Mouse (Mus musculus) E14TG2a.4 (cell line): ENCODE measurements around the gene Fem1a.

Experiments
- H3K27me3 ChIP-seq: 2 replicates; pipeline ENCODE4 v1.6.1; 2014; ENCODE audit warnings: low read length, control low read depth; ENCODE audit not compliant: insufficient read depth
- H3K36me3 ChIP-seq: 2 replicates; pipeline ENCODE4 v1.6.1; 2014; ENCODE audit warnings: low read length, control low read depth; ENCODE audit not compliant: insufficient read depth
- H3K4me1 ChIP-seq: replicated peaks from 2 replicates; pipeline ENCODE4 v1.6.1; 2014; ENCODE audit warnings: low read depth, low read length, control low read depth
- H3K4me3 ChIP-seq: replicated peaks from 2 replicates; pipeline ENCODE4 v1.5.1; 2014; ENCODE audit warnings: mild to moderate bottlenecking, low read length
- H3K9me3 ChIP-seq: 2 replicates; pipeline ENCODE4 v1.6.1; 2014; ENCODE audit warnings: low read length, control low read depth
- CTCF ChIP-seq: conservative IDR thresholded peaks from 2 replicates; pipeline ENCODE4 v1.5.1; 2014; ENCODE audit warnings: low read length
- NANOG ChIP-seq: IDR thresholded peaks from 2 replicates; pipeline ENCODE4 v1.6.1; 2014; ENCODE audit warnings: borderline replicate concordance, low read length, mixed read lengths
- POU5F1 ChIP-seq: IDR thresholded peaks from 2 replicates; pipeline ENCODE4 v1.6.1; 2014; ENCODE audit warnings: low read length, borderline replicate concordance

Gene Fem1a

GRCm38 (mm10) chr17:56259301-56260037 is 2.9 kb downstream of the Fem1a start:
- H3K4me1 ChIP-seq: peaks cover 77% of the 10 kb centered on the region
- peak overlapping the region; percentile 92 for H3K4me3 ChIP-seq
- H3K36me3 ChIP-seq: peaks cover 60% of the 10 kb centered on the region
- no peaks in the 10 kb centered on the region for H3K9me3 ChIP-seq
- no peaks in the 10 kb centered on the region for H3K27me3 ChIP-seq
- TF ChIP-seq POU5F1: no peak
- no peak for TF ChIP-seq CTCF
- TF ChIP-seq NANOG: no peak

- no peaks in the 10 kb centered on the region for H3K9me3 ChIP-seq
- no peaks in the 10 kb centered on the region for H3K27me3 ChIP-seq
- peaks cover 82% of the 10 kb centered on the region for H3K4me1 ChIP-seq
- no peak for TF ChIP-seq POU5F1
- TF ChIP-seq NANOG: no peak
- TF ChIP-seq CTCF: no peak
- peak overlapping the region; percentile 29 for H3K4me3 ChIP-seq
- H3K36me3 ChIP-seq: peaks cover 67% of the 10 kb centered on the region
Measured at GRCm38 (mm10) chr17:56261166-56261565, 4.6 kb downstream of the Fem1a start.

GRCm38 (mm10) chr17:56262645-56263094 is 6.1 kb downstream of the Fem1a start:
- H3K4me1 ChIP-seq: peaks cover 88% of the 10 kb centered on the region
- H3K9me3 ChIP-seq: no peaks in the 10 kb centered on the region
- H3K27me3 ChIP-seq: no peaks in the 10 kb centered on the region
- H3K4me3 ChIP-seq: no peak overlapping the region
- TF ChIP-seq NANOG: no peak
- no peak for TF ChIP-seq CTCF
- no peak for TF ChIP-seq POU5F1
- H3K36me3 ChIP-seq: peaks cover 65% of the 10 kb centered on the region

- Histone ChIP-seq H3K27me3 (no peaks in the 10 kb centered on the region), H3K4me3 (no peak overlapping the region), H3K4me1 (peaks cover 78% of the 10 kb centered on the region), H3K36me3 (peaks cover 51% of the 10 kb centered on the region), H3K9me3 (no peaks in the 10 kb centered on the region)
- TF ChIP-seq NANOG (no peak), POU5F1 (no peak), CTCF (peak; percentile 88)
Measured at GRCm38 (mm10) chr17:56264020-56264419, 7.4 kb downstream of the Fem1a start.

- H3K4me1 ChIP-seq: peaks cover 76% of the 10 kb centered on the region
Measured at GRCm38 (mm10) chr17:56265011-56265410, 8.4 kb downstream of the Fem1a start.

GRCm38 (mm10) chr17:56265869-56266268 is 9.3 kb downstream of the Fem1a start:
- Histone ChIP-seq H3K4me1 (peaks cover 76% of the 10 kb centered on the region), H3K27me3 (no peaks in the 10 kb centered on the region), H3K9me3 (no peaks in the 10 kb centered on the region), H3K36me3 (peaks cover 41% of the 10 kb centered on the region), H3K4me3 (no peak overlapping the region)
- TF ChIP-seq CTCF (no peak), POU5F1 (no peak), NANOG (no peak)

More at GRCm38 (mm10) chr17:56265011-56265410, 8.4 kb downstream of the Fem1a start:
- no peak overlapping the region for H3K4me3 ChIP-seq
- H3K36me3 ChIP-seq: peaks cover 42% of the 10 kb centered on the region
- no peaks in the 10 kb centered on the region for H3K9me3 ChIP-seq
- H3K27me3 ChIP-seq: no peaks in the 10 kb centered on the region
- TF ChIP-seq POU5F1: no peak
- no peak for TF ChIP-seq CTCF
- TF ChIP-seq NANOG: no peak

- Histone ChIP-seq H3K27me3 (no peaks in the 10 kb centered on the region), H3K9me3 (no peaks in the 10 kb centered on the region), H3K4me1 (peaks cover 73% of the 10 kb centered on the region), H3K4me3 (no peak overlapping the region), H3K36me3 (peaks cover 41% of the 10 kb centered on the region)
- no peak for TF ChIP-seq CTCF
- no peak for TF ChIP-seq NANOG
- no peak for TF ChIP-seq POU5F1
Measured at GRCm38 (mm10) chr17:56266271-56266670, 9.7 kb downstream of the Fem1a start.

GRCm38 (mm10) chr17:56269153-56269630 is 12.6 kb downstream of the Fem1a start:
- Histone ChIP-seq H3K9me3 (no peaks in the 10 kb centered on the region), H3K27me3 (no peaks in the 10 kb centered on the region)
- TF ChIP-seq CTCF (no peak), NANOG (no peak), POU5F1 (no peak)

GRCm38 (mm10) chr17:56269741-56270140 is 13.1 kb downstream of the Fem1a start:
- Histone ChIP-seq H3K4me3 (peak overlapping the region; percentile 60), H3K27me3 (no peaks in the 10 kb centered on the region), H3K9me3 (no peaks in the 10 kb centered on the region), H3K4me1 (peaks cover 59% of the 10 kb centered on the region), H3K36me3 (peaks cover 50% of the 10 kb centered on the region)
- TF ChIP-seq CTCF: no peak
- TF ChIP-seq POU5F1: no peak
- TF ChIP-seq NANOG: no peak

More at GRCm38 (mm10) chr17:56269153-56269630, 12.6 kb downstream of the Fem1a start:
- peaks cover 60% of the 10 kb centered on the region for H3K4me1 ChIP-seq
- peak overlapping the region; percentile 60 for H3K4me3 ChIP-seq
- peaks cover 48% of the 10 kb centered on the region for H3K36me3 ChIP-seq
